7 mouse cellular contexts compared by ENCODE assay signal in the genomic region with DNA sequence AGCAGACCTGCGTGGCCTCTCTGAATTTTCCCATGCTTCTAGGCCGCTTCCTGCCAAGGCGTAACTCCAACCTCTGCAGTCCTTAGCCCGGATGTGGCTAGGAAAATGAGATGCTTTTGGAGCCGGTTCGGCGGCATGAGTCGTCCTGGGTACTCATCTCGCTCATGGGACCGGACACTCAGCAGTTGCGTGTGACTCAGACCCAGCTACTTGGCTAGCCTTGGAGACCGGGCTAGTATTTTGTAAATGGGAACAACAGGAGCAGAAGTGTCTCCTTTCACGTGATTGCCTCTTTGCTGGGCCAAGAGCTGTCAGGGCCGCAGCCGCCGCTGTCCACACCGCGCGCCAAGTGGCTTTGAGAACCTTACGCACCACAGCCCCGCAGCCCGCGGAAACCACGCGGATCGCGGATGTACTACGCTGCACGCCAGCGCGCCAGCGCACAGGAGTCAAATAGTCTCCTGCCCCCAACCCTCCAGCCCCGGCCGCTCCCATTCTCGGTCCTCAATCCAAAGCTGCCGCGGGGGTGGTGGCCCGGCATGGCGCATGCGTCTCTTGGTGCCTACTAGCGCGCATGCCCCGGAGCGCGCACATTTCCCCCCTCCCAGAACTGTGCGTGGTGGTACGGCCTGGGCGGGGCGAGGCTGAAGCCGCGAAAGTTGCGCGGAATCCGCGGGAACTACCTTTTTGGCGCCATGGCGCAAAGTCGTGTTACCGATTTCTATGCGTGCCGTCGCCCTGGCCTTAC. TPM values are rescaled to one million over a fixed set of nuclear protein-coding genes. Genes with fewer than 3 reads are reported as not detected.
DNase-seq lines count a peak whose midpoint lies in the region; ATAC-seq lines count a peak whose summit lies in the region.

Gene Cdt1, plus strand, starts transcription at position 655 of the 748 bp plus-strand sequence.

- no peaks in the 10 kb centered on the region for H3K9me3 ChIP-seq in intestine, embryonic 16.5 days (ENCODE audit: control insufficient read depth, low read length)
- no peaks in the 10 kb centered on the region for H3K9me3 ChIP-seq in midbrain, embryonic 11.5 days (ENCODE audit: control insufficient read depth, low read length)

- intact Hi-C loops in gastrocnemius, postnatal 36 days (cut with DNase I) = no loop called here
- intact Hi-C loops in left cerebral cortex, postnatal 36 days (cut with DNase I) = no loop called here

- peaks cover 25% of the 10 kb centered on the region; the same call in 1 of the 2 replicates for H3K36me3 ChIP-seq in intestine, embryonic 16.5 days (ENCODE audit: control insufficient read depth, insufficient read depth, low read length)
- H3K36me3 ChIP-seq in midbrain, embryonic 11.5 days (ENCODE audit: control insufficient read depth, insufficient read depth, low read length) = peaks cover 23% of the 10 kb centered on the region

- H3K4me1 ChIP-seq in intestine, embryonic 16.5 days (ENCODE audit: control insufficient read depth, insufficient read depth, low read length) = peaks cover 34% of the 10 kb centered on the region
- H3K4me1 ChIP-seq in midbrain, embryonic 11.5 days (ENCODE audit: control insufficient read depth, insufficient read depth, low read length) = peaks cover 23% of the 10 kb centered on the region

- peak; percentile 93 to 94 for DNase-seq in adrenal gland, adult 18-20 months (ENCODE audit: low spot score in 2 of 2)
- DNase-seq in embryo, embryonic 11 days = peak; percentile 98
- peak; percentile 91 to 94 for DNase-seq in gastrocnemius, postnatal 36 days
- peak; percentile 94 to 96 for DNase-seq in left cerebral cortex, postnatal 36 days (ENCODE audit: low spot score in 2 of 2)
- DNase-seq in midbrain, embryonic 11.5 days (ENCODE audit: low spot score, missing footprints) = peak; percentile 99
- DNase-seq in skeletal muscle tissue, adult 2 months (ENCODE audit: low read depth, low spot score) = peak; percentile 90

- H3K27me3 ChIP-seq in intestine, embryonic 16.5 days (replicated peaks; ENCODE audit: control insufficient read depth, insufficient read depth, low read length) = no peaks in the 10 kb centered on the region
- no peaks in the 10 kb centered on the region for H3K27me3 ChIP-seq in midbrain, embryonic 11.5 days (ENCODE audit: control insufficient read depth, insufficient read depth, low read length)

- peak within 1 kb of the TSS; percentile 66 for H3K4me2 ChIP-seq in intestine, embryonic 16.5 days (ENCODE audit: low read depth, low read length)
- peak within 1 kb of the TSS; percentile 82 for H3K4me2 ChIP-seq in midbrain, embryonic 11.5 days

- WGBS in intestine, embryonic 16.5 days = under 1% methylated on average over 62 of the region's 62 CpGs
- WGBS in midbrain, embryonic 11.5 days = 1% methylated on average over 62 of the region's 62 CpGs

- H3K9ac ChIP-seq in intestine, embryonic 16.5 days (ENCODE audit: low read depth, low read length) = peak within 1 kb of the TSS; percentile 96
- H3K9ac ChIP-seq in midbrain, embryonic 11.5 days (ENCODE audit: low read length) = peak within 1 kb of the TSS; percentile 91

- ATAC-seq in intestine, embryonic 16.5 days = peak; percentile 95
- peak; percentile 94 for ATAC-seq in midbrain, embryonic 11.5 days (ENCODE audit: low FRiP score)

- peak within 1 kb of the TSS; percentile 92 for H3K4me3 ChIP-seq in intestine, embryonic 16.5 days (ENCODE audit: low read length)
- H3K4me3 ChIP-seq in midbrain, embryonic 11.5 days (ENCODE audit: low read depth, low read length) = peak within 1 kb of the TSS; percentile 83

- peak within 1 kb of the TSS; percentile 97 for H3K27ac ChIP-seq in intestine, embryonic 16.5 days (ENCODE audit: low read length)
- H3K27ac ChIP-seq in midbrain, embryonic 11.5 days (ENCODE audit: low read depth, low read length) = peak within 1 kb of the TSS; percentile 85

RNA-seq across cellular contexts. Expression of gene Cdt1, which starts in this region (rescaled TPM):
- 1 to 10 TPM; 4.7 to 4.9 TPM for total RNA-seq in adrenal gland, adult 18-20 months (2021)
- 1 to 10 TPM in 1 of 2 experiments, under 1 TPM in 1; 0.76 to 1.2 TPM for total RNA-seq in gastrocnemius, postnatal 36 days (2021)
- polyA plus RNA-seq in intestine, embryonic 16.5 days (2015; fragmentation: Nextera tagmentation; extraction: Ambion mirVana) = 36.2 and 40.0 TPM in 2 replicates
- total RNA-seq in left cerebral cortex, postnatal 36 days (2021) = 1 to 10 TPM; 1.8 to 3.5 TPM
- 25.7 and 35.8 TPM in 2 replicates for polyA plus RNA-seq in midbrain, embryonic 11.5 days (2014; fragmentation: Nextera tagmentation; extraction: Ambion mirVana)

Comparison
In these comparisons a context has a peak if more than half of its experiments do, and no peak if none do; other contexts are left out.
1. Peak in every context shown above with its lines: DNase-seq, ATAC-seq, H3K4me3 ChIP-seq and H3K27ac ChIP-seq.